Mouse (Mus musculus) telencephalon, adult 2 months (tissue): ENCODE measurements around the gene Lrrc20.

Experiments
- DNase-seq: peaks from one replicate; pipeline ENCODE4 v3.0.0-alpha.2; 2011; ENCODE audit warnings: low read depth, low spot score

Gene Lrrc20

GRCm38 (mm10) chr10:61627938-61628250 is 152.3 kb downstream of the Lrrc20 start:
- no peak for DNase-seq
